Mouse (Mus musculus): Measurements from ENCODE around the gene Klk1b9. TPM values are rescaled to one million over a fixed set of nuclear protein-coding genes. Genes with fewer than 3 reads are reported as not detected.
"Not testable (repeated sequence)": the region's sequence is repeated elsewhere in the genome, so short reads cannot be mapped to it uniquely, and the experiment has no call there.

Gene Klk1b9
- total RNA-seq, 2 experiments from 2014 or later: not detected

- no peak overlapping the region for H3K4me3 ChIP-seq
- no peak overlapping the region for H3K27ac ChIP-seq
- TF ChIP-seq CTCF (IDR thresholded peaks at IDR 0.05): no peak
- intact Hi-C loops (cut with DNase I): no loop called here
- no peak for DNase-seq
Measured at GRCm38 (mm10) chr7:44004847-44005246, 29.0 kb downstream of the Klk1b9 start.

GRCm38 (mm10) chr7:44011868-44012267 lies 36.0 kb downstream of the Klk1b9 start, which contains the start of gene Klk1b26:
TSS of gene Klk1b26 (plus strand) at chr7:44012168.
- H3K4me3 ChIP-seq; intact Hi-C loops (cut with DNase I); H3K27ac ChIP-seq; DNase-seq: not testable (repeated sequence)

GRCm38 (mm10) chr7:44014666-44015065 lies 38.8 kb downstream of the Klk1b9 start:
- intact Hi-C loops (cut with DNase I); DNase-seq; H3K4me3 ChIP-seq; H3K27ac ChIP-seq: not testable (repeated sequence)

- TF ChIP-seq CTCF (IDR thresholded peaks at IDR 0.05): no peak
Measured at GRCm38 (mm10) chr7:44015071-44015470, 39.2 kb downstream of the Klk1b9 start.

More at GRCm38 (mm10) chr7:44015071-44015470, 39.2 kb downstream of the Klk1b9 start:
- H3K4me3 ChIP-seq: no peak overlapping the region
- intact Hi-C loops (cut with DNase I): no loop called here
- H3K27ac ChIP-seq: no peak overlapping the region
- DNase-seq: no peak

Other genes with a start within 250 kb of the Klk1b9 start
- not detected for gene Klk12, start 207.2 kb upstream of the Klk1b9 start, total RNA-seq (2021)
- gene Klk11, start 201.5 kb upstream of the Klk1b9 start, total RNA-seq (2021): under 1 TPM in 1 of 2 experiments, not detected in 1; 0.41 TPM
- 1 to 10 TPM in 1 of 2 experiments, under 1 TPM in 1; 0.69 to 1.4 TPM for gene Klk10, start 195.0 kb upstream of the Klk1b9 start, total RNA-seq (2021)
- gene Klk9, start 184.2 kb upstream of the Klk1b9 start, total RNA-seq (2021): not detected
- 1 to 10 TPM; 1.7 to 2.5 TPM for gene Klk8, start 178.5 kb upstream of the Klk1b9 start, total RNA-seq (2021)
- not detected for gene Klk7, start 164.8 kb upstream of the Klk1b9 start, total RNA-seq (2021)
- not detected for gene Klk6, start 151.6 kb upstream of the Klk1b9 start, total RNA-seq (2021)
- gene Klk5, start 134.1 kb upstream of the Klk1b9 start, total RNA-seq (2021): not detected
- gene Klk4, start 94.9 kb upstream of the Klk1b9 start, total RNA-seq (2021): not detected
- gene Klk15, start 42.3 kb upstream of the Klk1b9 start, total RNA-seq (2021): not detected
- not detected for gene Klk1b8, start 25.4 kb upstream of the Klk1b9 start, total RNA-seq (2021)
- gene Klk1b1, start 9.3 kb upstream of the Klk1b9 start, total RNA-seq (2021): not detected
- not detected for gene Klk1b11, start 19.8 kb downstream of the Klk1b9 start, total RNA-seq (2021)
- 1 to 10 TPM in 1 of 2 experiments, under 1 TPM in 1; 0.51 to 1.0 TPM for gene Klk1b26, start 36.1 kb downstream of the Klk1b9 start, total RNA-seq (2021)
- gene Klk1b27, start 76.2 kb downstream of the Klk1b9 start, total RNA-seq (2021): not detected
- not detected for gene Klk1b21, start 126.3 kb downstream of the Klk1b9 start, total RNA-seq (2021)
- not detected for gene Klk1b22, start 136.6 kb downstream of the Klk1b9 start, total RNA-seq (2021)
- not detected for gene Klk1b16, start 160.7 kb downstream of the Klk1b9 start, total RNA-seq (2021)
- gene Klk1b24, start 212.2 kb downstream of the Klk1b9 start, total RNA-seq (2021): not detected
- gene Klk1b3, start 222.1 kb downstream of the Klk1b9 start, total RNA-seq (2021): not detected
- not detected for gene Klk1b4, start 231.4 kb downstream of the Klk1b9 start, total RNA-seq (2021)
- gene Klk1b5, start 239.9 kb downstream of the Klk1b9 start, total RNA-seq (2021): not detected
- not detected for gene Klk1, start 249.3 kb downstream of the Klk1b9 start, total RNA-seq (2021)

Data from gastrocnemius, adult 2 months (tissue).